Mouse (Mus musculus): ENCODE results near the gene C1qc. TPM values are rescaled to one million over a fixed set of nuclear protein-coding genes. Genes with fewer than 3 reads are reported as not detected.

C1qc gene
- polyA plus RNA-seq, 1 experiment, result 51.9 TPM

- Histone ChIP-seq H3K4me1 (ENCODE audit: control insufficient read depth, insufficient read depth, low read length) (no peaks in the 10 kb centered on the region; the same call in 1 of the 2 replicates), H3K36me3 (ENCODE audit: control insufficient read depth, insufficient read depth, low read length) (no peaks in the 10 kb centered on the region), H3K4me3 (ENCODE audit: insufficient read depth, low read depth, low read length) (no peak overlapping the region), H3K27me3 (replicated peaks; ENCODE audit: control insufficient read depth, insufficient read depth, low read length) (no peaks in the 10 kb centered on the region), H3K27ac (ENCODE audit: insufficient read depth, low read depth, low read length) (no peak overlapping the region)
- DNase-seq, result peak; percentile 78
- no peak for TF ChIP-seq POLR2A (IDR thresholded peaks at IDR 0.05; ENCODE audit: low read depth, low read length)
- peak; percentile 87 for TF ChIP-seq CTCF (conservative IDR thresholded peaks at IDR 0.05; ENCODE audit: insufficient read depth, insufficient read length, low read depth, low read length)
- WGBS, result 12% methylated on average over 5 of the region's 5 CpGs
These were observed 51.8 kb downstream of the C1qc start for GRCm38 (mm10) chr4:136841056-136841455.

Other genes with a start within 250 kb of the C1qc start
- 10.4 and 19.3 TPM in 2 replicates for gene Ephb2, start 57.1 kb downstream of the C1qc start, polyA plus RNA-seq (2012; rRNA removed)
- 52.2 and 58.5 TPM in 2 replicates for gene C1qb, start 6.9 kb downstream of the C1qc start, polyA plus RNA-seq (2012; rRNA removed)
- 36.1 and 43.7 TPM in 2 replicates for gene C1qa, start 5.7 kb upstream of the C1qc start, polyA plus RNA-seq (2012; rRNA removed)
- gene Epha8, start 63.8 kb upstream of the C1qc start, polyA plus RNA-seq (2012; rRNA removed), result 0.04 and 0.06 TPM in 2 replicates
- gene Zbtb40, start 155.7 kb upstream of the C1qc start, polyA plus RNA-seq (2012; rRNA removed), result 9.5 and 12.3 TPM in 2 replicates